Mouse (Mus musculus) heart, adult 8-10 months (tissue): ENCODE measurements around the gene Gss. TPM values are rescaled to one million over a fixed set of nuclear protein-coding genes. Genes with fewer than 3 reads are reported as not detected.

Source experiments
- DNase-seq: peaks from one replicate; pipeline ENCODE4 v3.0.0; 2022; ENCODE audit warnings: low spot score
- microRNA-seq: library from miRNA; unstranded; fragments of <30 nt; microRNA quantifications from one replicate; pipeline ENCODE4 v1.2.0, GENCODE M21; 2022
- total RNA-seq, 4 experiments: library from RNA; stranded (reverse); gene quantifications; 2 replicates each; pipeline ENCODE4 v1.2.4; 2022

Gss gene
- total RNA-seq, 4 experiments from 2014 or later = 14.2 to 15.6 (median 14.6) TPM

DNA sequence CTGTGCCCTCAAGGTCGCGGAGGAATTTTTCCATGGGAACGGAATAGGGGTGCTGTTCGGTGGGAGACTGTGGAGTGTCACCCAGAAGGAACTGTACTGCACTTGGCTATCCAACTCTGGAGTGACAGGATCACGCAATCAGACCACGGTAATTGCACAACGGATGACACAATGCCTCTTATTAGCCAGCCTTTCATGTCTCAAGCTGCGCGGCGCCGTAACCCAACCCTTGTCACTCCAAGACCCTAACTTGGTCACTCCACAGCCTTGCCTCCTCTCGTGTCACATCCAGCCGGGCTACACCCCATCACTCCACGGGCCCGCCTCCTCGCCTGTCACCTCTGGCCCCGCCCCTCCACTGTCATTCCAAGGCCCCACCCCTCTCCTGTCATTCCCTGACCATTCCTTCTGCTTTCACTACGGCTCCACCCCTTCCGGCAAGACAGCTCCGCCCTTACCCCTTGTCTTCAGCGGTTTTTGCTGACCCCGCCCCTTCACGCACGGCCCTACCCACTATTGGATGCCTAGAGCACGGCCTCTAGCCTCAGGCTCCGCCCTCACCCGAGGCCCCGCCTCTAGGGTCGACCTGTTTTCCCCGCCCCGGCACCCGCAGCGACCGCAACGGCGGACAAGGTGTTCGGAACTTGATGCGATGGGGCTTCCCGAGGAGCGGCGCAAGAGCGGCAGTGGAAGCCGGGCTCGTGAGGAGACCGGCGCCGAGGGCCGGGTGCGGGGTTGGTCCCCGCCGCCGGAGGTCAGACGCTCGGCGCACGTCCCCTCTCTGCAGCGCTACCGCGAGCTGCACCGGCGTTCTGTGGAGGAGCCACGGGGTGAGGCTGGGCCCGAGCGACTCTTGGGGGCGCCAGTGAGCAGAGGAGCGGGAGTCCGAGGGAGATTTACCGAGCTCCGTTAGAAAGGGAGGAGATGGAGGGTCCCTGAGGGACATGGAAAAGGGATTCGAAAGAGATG is 74.9 kb downstream of the Gss start, which contains the start of the genes Acss2 and Ggt7:
Gene Acss2 (plus strand): TSS at position 494 of the 969 bp plus-strand sequence.
Gene Ggt7 (minus strand): TSS at position 783 of the 969 bp plus-strand sequence.
- peak; percentile 99 for DNase-seq

- DNase-seq = peak; percentile 77
Observed at GRCm38 (mm10) chr2:155515941-155516340, 76.7 kb downstream of the Gss start.

DNA sequence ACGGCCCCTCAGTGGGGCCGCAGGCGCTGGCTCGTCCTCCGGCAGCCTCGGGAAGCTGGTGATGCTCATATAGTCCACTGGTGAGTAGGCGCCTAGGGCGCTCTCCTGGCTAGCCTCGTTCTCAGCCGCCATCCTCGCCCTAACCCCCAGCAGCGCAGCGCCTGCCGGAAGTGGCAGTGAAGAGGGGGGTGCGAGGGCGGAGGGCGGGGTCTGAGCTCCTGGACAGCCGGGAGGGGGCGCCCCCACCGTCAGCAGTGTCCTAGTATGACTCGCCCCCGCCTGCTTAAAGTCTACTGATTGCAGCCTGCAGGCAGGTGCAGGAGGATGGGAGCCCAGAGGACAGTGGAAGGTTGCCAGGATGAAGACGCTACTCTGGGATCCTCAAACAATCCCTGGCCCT is 77.9 kb downstream of the Gss start:
- peak; percentile 42 for DNase-seq

GRCm38 (mm10) chr2:155513543-155513942 is 79.1 kb downstream of the Gss start:
- no peak for DNase-seq

Small RNA genes lying within 50 kb of the gene (microRNA-seq; reads per million reads assigned to microRNA genes)
- gene Mir499 = 8,339 reads per million, percentile 94 among the genes with 10 or more reads in this experiment

Other genes with a start within 250 kb of the Gss start
- 10 to 100 TPM; 25.0 to 28.0 (median 26.5) TPM for gene Pigu, start 235.4 kb downstream of the Gss start, total RNA-seq
- 100 to 1,000 TPM; 452 to 522 (median 499) TPM for gene Trp53inp2, start 211.8 kb downstream of the Gss start, total RNA-seq
- 10 to 100 TPM; 19.3 to 25.9 (median 20.9) TPM for gene Ncoa6, start 118.9 kb downstream of the Gss start, total RNA-seq
- 10 to 100 TPM; 30.9 to 37.7 (median 35.5) TPM for gene Acss2, start 74.9 kb downstream of the Gss start, total RNA-seq
- gene Ggt7, start 74.6 kb downstream of the Gss start, total RNA-seq = 1 to 10 TPM in 1 of 4 experiments, under 1 TPM in 3; 0.62 to 1.0 (median 0.85) TPM
- 10 to 100 TPM; 21.9 to 55.5 (median 33.1) TPM for gene Myh7b, start 18.4 kb upstream of the Gss start, total RNA-seq
- 10 to 100 TPM; 85.4 to 95.8 (median 88.4) TPM for gene Trpc4ap, start 99.6 kb upstream of the Gss start, total RNA-seq
- 1 to 10 TPM; 5.7 to 7.8 (median 6.4) TPM for gene Edem2, start 136.7 kb upstream of the Gss start, total RNA-seq
- not detected for gene Gm17581, start 143.1 kb upstream of the Gss start, total RNA-seq
- gene Procr, start 158.3 kb upstream of the Gss start, total RNA-seq = 1 to 10 TPM; 1.9 to 2.8 (median 2.3) TPM
- gene Mmp24, start 182.5 kb upstream of the Gss start, total RNA-seq = not detected
- gene BC029722, start 226.6 kb upstream of the Gss start, total RNA-seq = 10 to 100 TPM; 29.8 to 40.2 (median 35.1) TPM
- gene Eif6, start 234.1 kb upstream of the Gss start, total RNA-seq = 10 to 100 TPM; 44.2 to 65.1 (median 54.3) TPM
- gene Fam83c, start 242.0 kb upstream of the Gss start, total RNA-seq = not detected